Mouse (Mus musculus) MEL (cell line): ENCODE data around the gene Kcns1. TPM values are rescaled to one million over a fixed set of nuclear protein-coding genes. Genes with fewer than 3 reads are reported as not detected.

Experiments
- DNase-seq: peaks from one replicate; pipeline ENCODE4 v3.0.0; 2011; ENCODE audit warnings: low read depth, low spot score
- H3K27ac ChIP-seq: 2 replicates; pipeline ENCODE4 v1.5.1; 2012; ENCODE audit warnings: low read depth, mild to moderate bottlenecking, control low read depth, low read length, moderate library complexity; ENCODE audit not compliant: control insufficient read depth
- H3K27me3 ChIP-seq, 2 experiments: fragments of 150-350 bp in 1 of 2; sonication (generic) in 1 of 2; 2 replicates each; pipeline ENCODE4 v1.6.1; 2012; ENCODE audit warnings: low read length in 2 of 2, mild to moderate bottlenecking in 2 of 2, improper control_type of control experiment in 1 of 2, moderate library complexity in 1 of 2; ENCODE audit not compliant: insufficient read depth in 2 of 2, control insufficient read depth in 1 of 2
- H3K36me3 ChIP-seq, 2 experiments: 2 replicates each; pipeline ENCODE4 v1.6.1; 2012 to 2014; ENCODE audit warnings: low read length in 2 of 2, improper control_type of control experiment in 1 of 2, inconsistent platforms in 1 of 2, mild to moderate bottlenecking in 1 of 2; ENCODE audit not compliant: insufficient read depth in 2 of 2, control insufficient read depth in 1 of 2
- H3K4me1 ChIP-seq, 2 experiments: fragments of 150-350 bp in 1 of 2; sonication (generic) in 1 of 2; 2 replicates each; pipeline ENCODE4 v1.6.1; 2012; ENCODE audit warnings: low read length in 2 of 2, improper control_type of control experiment in 1 of 2, mild to moderate bottlenecking in 1 of 2; ENCODE audit not compliant: insufficient read depth in 2 of 2, control insufficient read depth in 1 of 2
- H3K4me3 ChIP-seq, 2 experiments: fragments of 150-350 bp in 1 of 2; sonication (generic) in 1 of 2; 2 replicates each; pipeline ENCODE4 v1.5.1; 2012; ENCODE audit warnings: low read depth in 2 of 2, low read length in 2 of 2, mild to moderate bottlenecking in 2 of 2, moderate library complexity in 2 of 2, control low read depth in 1 of 2, improper control_type of control experiment in 1 of 2; ENCODE audit not compliant: control insufficient read depth in 1 of 2, insufficient read depth in 1 of 2
- H3K79me2 ChIP-seq: 2 replicates; pipeline ENCODE4 v1.6.1; 2012; ENCODE audit warnings: mild to moderate bottlenecking, low read length, moderate library complexity; ENCODE audit not compliant: control insufficient read depth, poor library complexity, insufficient read depth
- H3K9ac ChIP-seq: 2 replicates; pipeline ENCODE4 v1.6.1; 2012; ENCODE audit warnings: low read depth, mild to moderate bottlenecking, control low read depth, low read length, moderate library complexity; ENCODE audit not compliant: control insufficient read depth, poor library complexity, severe bottlenecking
- H3K9me3 ChIP-seq: fragments of 150-350 bp; sonication (generic); replicated peaks from 2 replicates; pipeline ENCODE4 v1.6.1; 2012; ENCODE audit warnings: mild to moderate bottlenecking, low read length, improper control_type of control experiment, moderate library complexity; ENCODE audit not compliant: insufficient read depth
- CHD2 ChIP-seq: IDR thresholded peaks from 2 replicates; pipeline ENCODE4 v1.6.1; 2011; ENCODE audit warnings: low read length, improper control_type of control experiment
- CTCF ChIP-seq, 3 experiments: IDR thresholded peaks in 2 of 3; conservative IDR thresholded peaks in 1 of 3; 2 replicates each; pipeline ENCODE4 v1.5.1; 2011 to 2012; ENCODE audit warnings: low read length in 3 of 3, low read depth in 2 of 3, mild to moderate bottlenecking in 2 of 3, improper control_type of control experiment in 1 of 3, inconsistent platforms in 1 of 3, mixed read lengths in 1 of 3, moderate library complexity in 1 of 3; ENCODE audit not compliant: control insufficient read depth in 1 of 3, insufficient read depth in 1 of 3, poor library complexity in 1 of 3, severe bottlenecking in 1 of 3
- EP300 ChIP-seq, 2 experiments: IDR thresholded peaks; 2 replicates each; pipeline ENCODE4 v1.6.1; 2011; ENCODE audit warnings: improper control_type of control experiment in 2 of 2, low read length in 2 of 2, low read depth in 1 of 2, mild to moderate bottlenecking in 1 of 2
- GABPA ChIP-seq: IDR thresholded peaks from 2 replicates; pipeline ENCODE4 v1.6.1; 2012; ENCODE audit warnings: low read depth, mild to moderate bottlenecking, inconsistent platforms, low read length, improper control_type of control experiment, moderate library complexity
- GATA1 ChIP-seq: IDR thresholded peaks from 2 replicates; pipeline ENCODE4 v1.6.1; 2011; ENCODE audit warnings: low read depth, low read length, improper control_type of control experiment
- HCFC1 ChIP-seq: IDR thresholded peaks from 2 replicates; pipeline ENCODE4 v1.6.1; 2012; ENCODE audit warnings: low read depth, mild to moderate bottlenecking, inconsistent platforms, low read length, improper control_type of control experiment, moderate library complexity
- JUND ChIP-seq: IDR thresholded peaks from 2 replicates; pipeline ENCODE4 v1.6.1; 2011; ENCODE audit warnings: low read depth, mild to moderate bottlenecking, improper control_type of control experiment, low read length
- KAT2A ChIP-seq: conservative IDR thresholded peaks from 2 replicates; pipeline ENCODE4 v1.6.1; 2012; ENCODE audit warnings: low read depth, low read length, improper control_type of control experiment, inconsistent platforms
- MAFK ChIP-seq: IDR thresholded peaks from 2 replicates; pipeline ENCODE4 v1.6.1; 2011; ENCODE audit warnings: low read depth, mild to moderate bottlenecking, low read length, improper control_type of control experiment, borderline replicate concordance
- MYB ChIP-seq: IDR thresholded peaks from 2 replicates; pipeline ENCODE4 v1.6.1; 2011; ENCODE audit warnings: mild to moderate bottlenecking, low read depth, low read length, improper control_type of control experiment
- NELFE ChIP-seq: IDR thresholded peaks from 2 replicates; pipeline ENCODE4 v1.6.1; 2011; ENCODE audit warnings: low read depth, low read length, improper control_type of control experiment
- NRF1 ChIP-seq: IDR thresholded peaks from 2 replicates; pipeline ENCODE4 v1.6.1; 2014; ENCODE audit warnings: low read depth, mild to moderate bottlenecking, inconsistent platforms, low read length, improper control_type of control experiment, moderate library complexity; ENCODE audit not compliant: poor library complexity, insufficient read depth, severe bottlenecking
- POLR2AphosphoS2 ChIP-seq: IDR thresholded peaks from 2 replicates; pipeline ENCODE4 v1.6.1; 2011; ENCODE audit warnings: low read length, improper control_type of control experiment
- RAD21 ChIP-seq: IDR thresholded peaks from 2 replicates; pipeline ENCODE4 v1.6.1; 2011; ENCODE audit warnings: mild to moderate bottlenecking, low read depth, low read length, improper control_type of control experiment
- RCOR1 ChIP-seq: IDR thresholded peaks from 2 replicates; pipeline ENCODE4 v1.6.1; 2012; ENCODE audit warnings: low read depth, mild to moderate bottlenecking, inconsistent platforms, low read length, improper control_type of control experiment
- SMC3 ChIP-seq: IDR thresholded peaks from 2 replicates; pipeline ENCODE4 v1.6.1; 2011; ENCODE audit warnings: low read depth, low read length, improper control_type of control experiment
- TAL1 ChIP-seq: IDR thresholded peaks from 2 replicates; pipeline ENCODE4 v1.6.1; 2012; ENCODE audit warnings: mild to moderate bottlenecking, inconsistent platforms, low read length, moderate library complexity, mixed read lengths
- TBP ChIP-seq: IDR thresholded peaks from 2 replicates; pipeline ENCODE4 v1.8.0; 2011; ENCODE audit warnings: low read depth, low read length, improper control_type of control experiment
- TCF12 ChIP-seq: IDR thresholded peaks from 2 replicates; pipeline ENCODE4 v1.6.1; 2014; ENCODE audit warnings: low read depth, mild to moderate bottlenecking, inconsistent platforms, low read length, improper control_type of control experiment, moderate library complexity
- UBTF ChIP-seq: IDR thresholded peaks from 2 replicates; pipeline ENCODE4 v1.6.1; 2012; ENCODE audit warnings: low read depth, mild to moderate bottlenecking, inconsistent platforms, low read length, improper control_type of control experiment, moderate library complexity, borderline replicate concordance; ENCODE audit not compliant: insufficient read depth
- USF1 ChIP-seq: IDR thresholded peaks from 2 replicates; pipeline ENCODE4 v1.6.1; 2014; ENCODE audit warnings: low read depth, mild to moderate bottlenecking, inconsistent platforms, low read length, improper control_type of control experiment, moderate library complexity
- ZKSCAN1 ChIP-seq: IDR thresholded peaks from 2 replicates; pipeline ENCODE4 v1.6.1; 2012; ENCODE audit warnings: low read depth, mild to moderate bottlenecking, inconsistent platforms, low read length, improper control_type of control experiment, moderate library complexity
- ZMIZ1 ChIP-seq: IDR thresholded peaks from 2 replicates; pipeline ENCODE4 v1.6.1; 2012; ENCODE audit warnings: low read depth, mild to moderate bottlenecking, inconsistent platforms, low read length, improper control_type of control experiment, moderate library complexity
- ZNF384 ChIP-seq: IDR thresholded peaks from 2 replicates; pipeline ENCODE4 v1.6.1; 2012; ENCODE audit warnings: low read depth, mild to moderate bottlenecking, inconsistent platforms, low read length, improper control_type of control experiment
- polyA plus RNA-seq, 2 experiments: library from polyadenylated mRNA; stranded (reverse) in 1 of 2; unstranded in 1 of 2; fragments of >175 nt in 1 of 2; fragments of >200 nt in 1 of 2; gene quantifications; 2 replicates each; pipeline versions ENCODE4 v1.2.1 to v1.2.4; 2012; ENCODE audit warnings: low replicate concordance in 2 of 2, low read depth in 1 of 2; ENCODE audit not compliant: insufficient read length in 2 of 2, insufficient read depth in 1 of 2, missing spikeins in 1 of 2
- total RNA-seq: library from RNA; depleted of rRNA; stranded (reverse); fragments of 300-350 nt; gene quantifications from 2 replicates; pipeline ENCODE4 v1.2.3, GENCODE M21; 2012

The Kcns1 gene
- total and polyA plus RNA-seq, 3 experiments, result not detected

DNA sequence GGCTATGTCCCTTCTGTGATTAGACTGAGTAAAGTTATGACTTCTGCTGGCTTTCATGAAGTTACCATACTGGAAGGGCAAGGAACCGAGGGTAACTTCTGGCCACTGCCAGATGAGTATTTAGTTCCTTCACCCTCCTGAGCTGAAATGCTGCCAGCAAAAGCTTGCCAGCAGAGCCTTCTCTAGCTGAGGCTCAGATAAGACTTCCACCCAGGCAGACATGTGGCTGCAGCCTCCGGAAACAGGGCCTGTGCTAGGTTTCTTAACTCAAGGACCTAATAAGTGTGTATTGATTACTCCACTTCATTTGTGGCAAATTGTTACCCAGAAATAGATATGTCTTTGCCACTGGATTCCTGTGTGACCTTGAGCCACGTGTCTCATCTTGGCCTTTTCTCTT lies 2.5 kb upstream of the Kcns1 start (continued):
- TF ChIP-seq EP300 (IDR thresholded peaks at IDR 0.05; ENCODE audit: low read depth in 1 of 2, low read length in 2 of 2) (peak; percentile 45 to 47; a peak in 3 of 4 replicates), TBP (no peak), ZMIZ1 (no peak), RCOR1 (0 out of 2 replicates have a peak, but pooled peaks have one; percentile 11), TCF12 (0 out of 2 replicates have a peak, but pooled peaks have one; percentile 11), CHD2 (no peak), NELFE (peak; percentile 29; the same call in 1 of the 2 replicates), HCFC1 (0 out of 2 replicates have a peak, but pooled peaks have one; percentile 26), POLR2AphosphoS2 (no peak), MAFK (no peak), NRF1 (no peak), ZKSCAN1 (no peak), GABPA (no peak), UBTF (no peak), ZNF384 (no peak), USF1 (no peak; the same call in 1 of the 2 replicates), CTCF (IDR thresholded peaks at IDR 0.05 in 2 of 3, conservative IDR thresholded peaks at IDR 0.05 in 1 of 3; ENCODE audit: control insufficient read depth in 1 of 3, insufficient read depth in 1 of 3, low read depth in 2 of 3, low read length in 3 of 3, poor library complexity in 1 of 3, severe bottlenecking in 1 of 3) (no peak), KAT2A (no peak)

DNA sequence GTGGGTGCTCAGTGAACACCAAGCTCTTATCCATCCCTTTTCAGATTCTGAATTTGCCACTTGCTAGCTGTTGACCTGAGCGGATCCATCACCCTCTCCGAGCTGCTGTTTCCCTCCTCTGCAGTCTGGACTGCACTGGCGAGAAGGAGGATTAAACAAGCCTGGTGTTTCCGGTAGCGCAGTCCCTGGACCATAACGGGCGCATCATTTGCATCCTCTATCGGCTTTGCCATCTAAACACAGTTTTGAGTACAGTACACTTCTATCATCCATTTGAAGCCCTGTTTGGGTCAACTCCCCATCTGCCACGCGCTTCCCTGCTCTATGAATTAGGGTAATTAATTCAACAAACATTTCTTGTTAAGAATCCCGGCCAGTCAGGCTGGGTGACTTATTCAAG lies 587 bp downstream of the Kcns1 start:
- peaks cover 7 to 10% of the 10 kb centered on the region in 2 experiments for H3K4me1 ChIP-seq

More for the DNA sequence above, 587 bp downstream of the Kcns1 start:
- no peak for DNase-seq
- H3K36me3 ChIP-seq, result peaks cover 0 to 10% of the 10 kb centered on the region in 2 experiments; a peak in 2 of 4 replicates
- no peak overlapping the region for H3K9ac ChIP-seq
- H3K79me2 ChIP-seq, result no peaks in the 10 kb centered on the region
- no peak for TF ChIP-seq NRF1
- no peak for TF ChIP-seq SMC3
- TF ChIP-seq MYB, result no peak
- TF ChIP-seq POLR2AphosphoS2, result no peak
- no peak for TF ChIP-seq KAT2A
- no peak for TF ChIP-seq TCF12
- TF ChIP-seq MAFK, result no peak
- no peak for TF ChIP-seq RAD21
- TF ChIP-seq GATA1, result no peak
- TF ChIP-seq GABPA, result no peak
- TF ChIP-seq CTCF (IDR thresholded peaks at IDR 0.05 in 2 of 3, conservative IDR thresholded peaks at IDR 0.05 in 1 of 3; ENCODE audit: control insufficient read depth in 1 of 3, insufficient read depth in 1 of 3, low read depth in 2 of 3, low read length in 3 of 3, poor library complexity in 1 of 3, severe bottlenecking in 1 of 3), result no peak
- no peak for TF ChIP-seq TAL1
- no peak for TF ChIP-seq JUND
- H3K9me3 ChIP-seq, result no peaks in the 10 kb centered on the region
- H3K27ac ChIP-seq, result no peak overlapping the region
- no peak overlapping the region for H3K4me3 ChIP-seq
- peaks cover 0 to 3% of the 10 kb centered on the region in 2 experiments for H3K27me3 ChIP-seq
